Mouse (Mus musculus) mesoderm, embryonic 11.5 days (tissue): ENCODE measurements at regions not wholly inside any gene's neighbourhood (a gene's known extent, or its start where the extent isn't known, plus 50 kb on each side); places are given as distances from the start of the nearest gene placed in this dataset.
A peak's percentile ranks its signal among the peaks of the same experiment; 100 is the strongest.

ENCODE experiments used
- DNase-seq: peaks from one replicate; pipeline ENCODE4 v3.0.0-alpha.2; 2012; ENCODE audit warnings: low read depth, low spot score

GRCm38 (mm10) chr3:139780054-139780453 lies 574.6 kb downstream of the Stpg2 start:
- DNase-seq = no peak

- DNase-seq = no peak
These were observed 577.9 kb downstream of the Stpg2 start for GRCm38 (mm10) chr3:139783406-139783805.

- DNase-seq = no peak
These were observed 581.0 kb downstream of the Stpg2 start for GRCm38 (mm10) chr3:139786510-139786909.

GRCm38 (mm10) chr3:139788854-139789253 lies 583.4 kb downstream of the Stpg2 start:
- DNase-seq = no peak

GRCm38 (mm10) chr3:139796685-139797084 lies 591.2 kb downstream of the Stpg2 start:
- no peak for DNase-seq

- no peak for DNase-seq
These were observed 593.6 kb downstream of the Stpg2 start for GRCm38 (mm10) chr3:139799059-139799458.

- no peak for DNase-seq
These were observed 597.5 kb downstream of the Stpg2 start for GRCm38 (mm10) chr3:139802716-139803710.

GRCm38 (mm10) chr3:139828014-139828413 lies 622.5 kb downstream of the Stpg2 start:
- no peak for DNase-seq

GRCm38 (mm10) chr3:139828581-139828980 lies 623.1 kb downstream of the Stpg2 start:
- no peak for DNase-seq

- no peak for DNase-seq
These were observed 627.1 kb downstream of the Stpg2 start for GRCm38 (mm10) chr3:139832599-139832998.

- DNase-seq = no peak
These were observed 636.5 kb downstream of the Stpg2 start for GRCm38 (mm10) chr3:139842015-139842414.

GRCm38 (mm10) chr3:139842988-139843605 lies 637.6 kb downstream of the Stpg2 start:
- no peak for DNase-seq

GRCm38 (mm10) chr3:139844443-139844842 lies 638.9 kb downstream of the Stpg2 start:
- DNase-seq = no peak

GRCm38 (mm10) chr3:139847826-139848225 lies 642.3 kb downstream of the Stpg2 start:
- no peak for DNase-seq

GRCm38 (mm10) chr3:139859966-139860635 lies 654.6 kb downstream of the Stpg2 start:
- DNase-seq = peak; percentile 70

- DNase-seq = peak; percentile 68
These were observed 655.4 kb downstream of the Stpg2 start for GRCm38 (mm10) chr3:139860831-139861371.

- no peak for DNase-seq
These were observed 660.8 kb downstream of the Stpg2 start for GRCm38 (mm10) chr3:139866329-139866728.

GRCm38 (mm10) chr3:139867030-139867429 lies 661.5 kb downstream of the Stpg2 start:
- DNase-seq = no peak

- DNase-seq = no peak
These were observed 662.0 kb downstream of the Stpg2 start for GRCm38 (mm10) chr3:139867499-139867898.

- no peak for DNase-seq
These were observed 664.3 kb downstream of the Stpg2 start for GRCm38 (mm10) chr3:139869779-139870178.

- DNase-seq = peak; percentile 34
These were observed 680.7 kb downstream of the Stpg2 start for GRCm38 (mm10) chr3:139885942-139886860.
